Mouse (Mus musculus): ENCODE results near the gene Plekha1. TPM values are rescaled to one million over a fixed set of nuclear protein-coding genes. Genes with fewer than 3 reads are reported as not detected.

Gene Plekha1
- polyA plus RNA-seq, 1 experiment from 2014 or later = 32.7 TPM

GRCm38 (mm10) chr7:130894931-130895617, 29.5 kb downstream of the Plekha1 start:
- Histone ChIP-seq H3K9me3 (replicated peaks; ENCODE audit: control insufficient read depth, low read length) (no peaks in the 10 kb centered on the region), H3K4me2 (ENCODE audit: low read depth, low read length) (no peak overlapping the region), H3K4me3 (ENCODE audit: low read depth, low read length) (no peak overlapping the region), H3K36me3 (replicated peaks; ENCODE audit: control insufficient read depth, insufficient read depth, low read depth, low read length) (no peaks in the 10 kb centered on the region), H3K27me3 (ENCODE audit: control insufficient read depth, insufficient read depth, low read length) (no peaks in the 10 kb centered on the region), H3K4me1 (ENCODE audit: control insufficient read depth, insufficient read depth, low read length) (no peaks in the 10 kb centered on the region), H3K27ac (replicated peaks; ENCODE audit: low read depth, low read length) (no peak overlapping the region), H3K9ac (replicated peaks; ENCODE audit: low read length) (no peak overlapping the region)
- DNase-seq (ENCODE audit: low spot score) (no peak), ATAC-seq (replicated peaks; ENCODE audit: insufficient number of reproducible peaks, low FRiP score, low TSS enrichment, low read depth) (no peak)
- WGBS = 77% methylated on average over 9 of the region's 9 CpGs

- H3K4me3 ChIP-seq (ENCODE audit: low read depth, low read length) = no peak overlapping the region
- no peak overlapping the region for H3K27ac ChIP-seq (replicated peaks; ENCODE audit: low read depth, low read length)
- no peak for DNase-seq (ENCODE audit: low spot score)
- 79% methylated on average over 2 of the region's 2 CpGs for WGBS
- no peak for ATAC-seq (replicated peaks; ENCODE audit: insufficient number of reproducible peaks, low FRiP score, low TSS enrichment, low read depth)
- H3K36me3 ChIP-seq (replicated peaks; ENCODE audit: control insufficient read depth, insufficient read depth, low read depth, low read length) = no peaks in the 10 kb centered on the region
- H3K4me2 ChIP-seq (ENCODE audit: low read depth, low read length) = no peak overlapping the region
- no peak overlapping the region for H3K9ac ChIP-seq (replicated peaks; ENCODE audit: low read length)
- no peaks in the 10 kb centered on the region for H3K27me3 ChIP-seq (ENCODE audit: control insufficient read depth, insufficient read depth, low read length)
- H3K9me3 ChIP-seq (replicated peaks; ENCODE audit: control insufficient read depth, low read length) = no peaks in the 10 kb centered on the region
- no peaks in the 10 kb centered on the region for H3K4me1 ChIP-seq (ENCODE audit: control insufficient read depth, insufficient read depth, low read length)
Measured at GRCm38 (mm10) chr7:130895618-130895945, 30.0 kb downstream of the Plekha1 start.

- 78% methylated on average over 3 of the region's 3 CpGs for WGBS
- H3K4me3 ChIP-seq (ENCODE audit: low read depth, low read length) = no peak overlapping the region
- ATAC-seq (replicated peaks; ENCODE audit: insufficient number of reproducible peaks, low FRiP score, low TSS enrichment, low read depth) (no peak), DNase-seq (ENCODE audit: low spot score) (no peak)
- H3K27ac ChIP-seq (replicated peaks; ENCODE audit: low read depth, low read length) = no peak overlapping the region
- H3K9ac ChIP-seq (replicated peaks; ENCODE audit: low read length) = no peak overlapping the region
- H3K9me3 ChIP-seq (replicated peaks; ENCODE audit: control insufficient read depth, low read length) = no peaks in the 10 kb centered on the region
- H3K4me2 ChIP-seq (ENCODE audit: low read depth, low read length) = no peak overlapping the region
- H3K4me1 ChIP-seq (ENCODE audit: control insufficient read depth, insufficient read depth, low read length) = no peaks in the 10 kb centered on the region
- H3K27me3 ChIP-seq (ENCODE audit: control insufficient read depth, insufficient read depth, low read length) = no peaks in the 10 kb centered on the region
- no peaks in the 10 kb centered on the region for H3K36me3 ChIP-seq (replicated peaks; ENCODE audit: control insufficient read depth, insufficient read depth, low read depth, low read length)
Measured at GRCm38 (mm10) chr7:130896064-130896463, 30.5 kb downstream of the Plekha1 start.

- Histone ChIP-seq H3K9me3 (replicated peaks; ENCODE audit: control insufficient read depth, low read length) (no peaks in the 10 kb centered on the region), H3K9ac (replicated peaks; ENCODE audit: low read length) (no peak overlapping the region), H3K4me2 (ENCODE audit: low read depth, low read length) (no peak overlapping the region), H3K27ac (replicated peaks; ENCODE audit: low read depth, low read length) (no peak overlapping the region), H3K36me3 (replicated peaks; ENCODE audit: control insufficient read depth, insufficient read depth, low read depth, low read length) (no peaks in the 10 kb centered on the region), H3K27me3 (ENCODE audit: control insufficient read depth, insufficient read depth, low read length) (no peaks in the 10 kb centered on the region), H3K4me1 (ENCODE audit: control insufficient read depth, insufficient read depth, low read length) (no peaks in the 10 kb centered on the region), H3K4me3 (ENCODE audit: low read depth, low read length) (no peak overlapping the region)
- 90% methylated on average over 10 of the region's 10 CpGs for WGBS
- ATAC-seq (replicated peaks; ENCODE audit: insufficient number of reproducible peaks, low FRiP score, low TSS enrichment, low read depth) (no peak), DNase-seq (ENCODE audit: low spot score) (no peak)
Measured at GRCm38 (mm10) chr7:130897201-130897600, 31.6 kb downstream of the Plekha1 start.

GRCm38 (mm10) chr7:130898373-130898772, 32.8 kb downstream of the Plekha1 start:
- ATAC-seq (replicated peaks; ENCODE audit: insufficient number of reproducible peaks, low FRiP score, low TSS enrichment, low read depth) (no peak), DNase-seq (ENCODE audit: low spot score) (peak; percentile 4)
- no peaks in the 10 kb centered on the region for H3K9me3 ChIP-seq (replicated peaks; ENCODE audit: control insufficient read depth, low read length)
- no peaks in the 10 kb centered on the region for H3K4me1 ChIP-seq (ENCODE audit: control insufficient read depth, insufficient read depth, low read length)
- no peaks in the 10 kb centered on the region for H3K36me3 ChIP-seq (replicated peaks; ENCODE audit: control insufficient read depth, insufficient read depth, low read depth, low read length)
- H3K9ac ChIP-seq (replicated peaks; ENCODE audit: low read length) = no peak overlapping the region
- WGBS = 74% methylated on average over 4 of the region's 4 CpGs
- H3K27ac ChIP-seq (replicated peaks; ENCODE audit: low read depth, low read length) = no peak overlapping the region
- no peaks in the 10 kb centered on the region for H3K27me3 ChIP-seq (ENCODE audit: control insufficient read depth, insufficient read depth, low read length)
- H3K4me3 ChIP-seq (ENCODE audit: low read depth, low read length) = no peak overlapping the region
- H3K4me2 ChIP-seq (ENCODE audit: low read depth, low read length) = no peak overlapping the region

GRCm38 (mm10) chr7:130900233-130900848, 34.8 kb downstream of the Plekha1 start:
- WGBS = 92% methylated on average over 5 of the region's 5 CpGs
- no peaks in the 10 kb centered on the region for H3K4me1 ChIP-seq (ENCODE audit: control insufficient read depth, insufficient read depth, low read length)

GRCm38 (mm10) chr7:130902929-130903328, 37.4 kb downstream of the Plekha1 start:
- Histone ChIP-seq H3K9me3 (replicated peaks; ENCODE audit: control insufficient read depth, low read length) (no peaks in the 10 kb centered on the region), H3K36me3 (replicated peaks; ENCODE audit: control insufficient read depth, insufficient read depth, low read depth, low read length) (no peaks in the 10 kb centered on the region)
- DNase-seq (ENCODE audit: low spot score) = no peak

More at GRCm38 (mm10) chr7:130900233-130900848, 34.8 kb downstream of the Plekha1 start:
- no peak overlapping the region for H3K4me3 ChIP-seq (ENCODE audit: low read depth, low read length)
- H3K27me3 ChIP-seq (ENCODE audit: control insufficient read depth, insufficient read depth, low read length) = no peaks in the 10 kb centered on the region
- DNase-seq (ENCODE audit: low spot score) = no peak
- no peak overlapping the region for H3K27ac ChIP-seq (replicated peaks; ENCODE audit: low read depth, low read length)
- H3K9ac ChIP-seq (replicated peaks; ENCODE audit: low read length) = no peak overlapping the region
- H3K36me3 ChIP-seq (replicated peaks; ENCODE audit: control insufficient read depth, insufficient read depth, low read depth, low read length) = no peaks in the 10 kb centered on the region
- no peaks in the 10 kb centered on the region for H3K9me3 ChIP-seq (replicated peaks; ENCODE audit: control insufficient read depth, low read length)
- H3K4me2 ChIP-seq (ENCODE audit: low read depth, low read length) = no peak overlapping the region
- no peak for ATAC-seq (replicated peaks; ENCODE audit: insufficient number of reproducible peaks, low FRiP score, low TSS enrichment, low read depth)

GRCm38 (mm10) chr7:130903505-130904074, 38.0 kb downstream of the Plekha1 start:
- ATAC-seq (replicated peaks; ENCODE audit: insufficient number of reproducible peaks, low FRiP score, low TSS enrichment, low read depth) = no peak
- H3K36me3 ChIP-seq (replicated peaks; ENCODE audit: control insufficient read depth, insufficient read depth, low read depth, low read length) = no peaks in the 10 kb centered on the region
- no peak overlapping the region for H3K27ac ChIP-seq (replicated peaks; ENCODE audit: low read depth, low read length)
- H3K9ac ChIP-seq (replicated peaks; ENCODE audit: low read length) = no peak overlapping the region
- H3K4me2 ChIP-seq (ENCODE audit: low read depth, low read length) = no peak overlapping the region
- 83% methylated on average over 16 of the region's 16 CpGs for WGBS
- no peaks in the 10 kb centered on the region for H3K27me3 ChIP-seq (ENCODE audit: control insufficient read depth, insufficient read depth, low read length)
- H3K9me3 ChIP-seq (replicated peaks; ENCODE audit: control insufficient read depth, low read length) = no peaks in the 10 kb centered on the region
- H3K4me3 ChIP-seq (ENCODE audit: low read depth, low read length) = no peak overlapping the region
- H3K4me1 ChIP-seq (ENCODE audit: control insufficient read depth, insufficient read depth, low read length) = no peaks in the 10 kb centered on the region
- DNase-seq (ENCODE audit: low spot score) = no peak

More at GRCm38 (mm10) chr7:130902929-130903328, 37.4 kb downstream of the Plekha1 start:
- no peak for ATAC-seq (replicated peaks; ENCODE audit: insufficient number of reproducible peaks, low FRiP score, low TSS enrichment, low read depth)
- Histone ChIP-seq H3K4me2 (ENCODE audit: low read depth, low read length) (no peak overlapping the region), H3K27me3 (ENCODE audit: control insufficient read depth, insufficient read depth, low read length) (no peaks in the 10 kb centered on the region), H3K4me3 (ENCODE audit: low read depth, low read length) (no peak overlapping the region), H3K27ac (replicated peaks; ENCODE audit: low read depth, low read length) (no peak overlapping the region), H3K9ac (replicated peaks; ENCODE audit: low read length) (no peak overlapping the region), H3K4me1 (ENCODE audit: control insufficient read depth, insufficient read depth, low read length) (no peaks in the 10 kb centered on the region)
- WGBS = 90% methylated on average over 1 of the region's 1 CpGs

All from embryonic facial prominence, embryonic 11.5 days (tissue).